Mouse (Mus musculus): ENCODE measurements at regions not wholly inside any gene's neighbourhood (a gene's known extent, or its start where the extent isn't known, plus 50 kb on each side); places are given as distances from the start of the nearest gene placed in this dataset.
"Not testable (repeated sequence)": the region's sequence is repeated elsewhere in the genome, so short reads cannot be mapped to it uniquely, and the experiment has no call there.

- DNase-seq (ENCODE audit: low read depth, low spot score) = no peak
Measured at GRCm38 (mm10) chr9:23651300-23651699, 428.4 kb downstream of the Bmper start.

GRCm38 (mm10) chr9:23653086-23653485, 430.2 kb downstream of the Bmper start:
- no peak for DNase-seq (ENCODE audit: low read depth, low spot score)

GRCm38 (mm10) chr9:23654777-23655176, 431.9 kb downstream of the Bmper start:
- no peak for DNase-seq (ENCODE audit: low read depth, low spot score)

- DNase-seq (ENCODE audit: low read depth, low spot score) = peak; percentile 11
Measured at GRCm38 (mm10) chr9:23665960-23666359, 431.8 kb upstream of the Npsr1 start.

GRCm38 (mm10) chr9:23669230-23669629, 428.6 kb upstream of the Npsr1 start:
- no peak for DNase-seq (ENCODE audit: low read depth, low spot score)

- no peak for DNase-seq (ENCODE audit: low read depth, low spot score)
Measured at GRCm38 (mm10) chr9:23670642-23671041, 427.2 kb upstream of the Npsr1 start.

- no peak for DNase-seq (ENCODE audit: low read depth, low spot score)
Measured at GRCm38 (mm10) chr9:23673347-23673860, 424.4 kb upstream of the Npsr1 start.

GRCm38 (mm10) chr9:23674833-23675232, 423.0 kb upstream of the Npsr1 start:
- no peak for DNase-seq (ENCODE audit: low read depth, low spot score)

- DNase-seq (ENCODE audit: low read depth, low spot score) = no peak
Measured at GRCm38 (mm10) chr9:23689456-23689855, 408.3 kb upstream of the Npsr1 start.

- no peak for DNase-seq (ENCODE audit: low read depth, low spot score)
Measured at GRCm38 (mm10) chr9:23692768-23693441, 404.9 kb upstream of the Npsr1 start.

- DNase-seq (ENCODE audit: low read depth, low spot score) = no peak
Measured at GRCm38 (mm10) chr9:23693442-23693829, 404.4 kb upstream of the Npsr1 start.

- DNase-seq (ENCODE audit: low read depth, low spot score) = no peak
Measured at GRCm38 (mm10) chr9:23694481-23694880, 403.3 kb upstream of the Npsr1 start.

GRCm38 (mm10) chr9:23700567-23700966, 397.2 kb upstream of the Npsr1 start:
- DNase-seq (ENCODE audit: low read depth, low spot score) = no peak

- DNase-seq (ENCODE audit: low read depth, low spot score) = not testable (repeated sequence)
Measured at GRCm38 (mm10) chr9:23717584-23717983, 380.2 kb upstream of the Npsr1 start.

GRCm38 (mm10) chr9:23728816-23729215, 369.0 kb upstream of the Npsr1 start:
- no peak for DNase-seq (ENCODE audit: low read depth, low spot score)

GRCm38 (mm10) chr9:23752478-23752877, 345.3 kb upstream of the Npsr1 start:
- DNase-seq (ENCODE audit: low read depth, low spot score) = no peak

GRCm38 (mm10) chr9:23786660-23787059, 311.1 kb upstream of the Npsr1 start:
- DNase-seq (ENCODE audit: low read depth, low spot score) = no peak
